Mouse (Mus musculus) E14TG2a.4 (cell line): ENCODE data around the gene Olfr583.

Source experiments
- H3K27me3 ChIP-seq: 2 replicates; pipeline ENCODE4 v1.6.1; 2014; ENCODE audit warnings: low read length, control low read depth; ENCODE audit not compliant: insufficient read depth
- H3K36me3 ChIP-seq: 2 replicates; pipeline ENCODE4 v1.6.1; 2014; ENCODE audit warnings: low read length, control low read depth; ENCODE audit not compliant: insufficient read depth
- H3K4me1 ChIP-seq: replicated peaks from 2 replicates; pipeline ENCODE4 v1.6.1; 2014; ENCODE audit warnings: low read depth, low read length, control low read depth
- H3K4me3 ChIP-seq: replicated peaks from 2 replicates; pipeline ENCODE4 v1.5.1; 2014; ENCODE audit warnings: mild to moderate bottlenecking, low read length
- H3K9me3 ChIP-seq: 2 replicates; pipeline ENCODE4 v1.6.1; 2014; ENCODE audit warnings: low read length, control low read depth
- CTCF ChIP-seq: conservative IDR thresholded peaks from 2 replicates; pipeline ENCODE4 v1.5.1; 2014; ENCODE audit warnings: low read length
- NANOG ChIP-seq: IDR thresholded peaks from 2 replicates; pipeline ENCODE4 v1.6.1; 2014; ENCODE audit warnings: borderline replicate concordance, low read length, mixed read lengths
- POU5F1 ChIP-seq: IDR thresholded peaks from 2 replicates; pipeline ENCODE4 v1.6.1; 2014; ENCODE audit warnings: low read length, borderline replicate concordance

Gene Olfr583

GRCm38 (mm10) chr7:103051000-103051399, at the start of gene Olfr583:
TSS of gene Olfr583 (plus strand) at chr7:103051300.
- Histone ChIP-seq H3K27me3 (no peaks in the 10 kb centered on the region), H3K4me1 (no peaks in the 10 kb centered on the region), H3K4me3 (no peak within 1 kb of the TSS), H3K36me3 (no peaks in the 10 kb centered on the region), H3K9me3 (no peaks in the 10 kb centered on the region)
- no peak for TF ChIP-seq NANOG
- no peak for TF ChIP-seq POU5F1
- no peak for TF ChIP-seq CTCF

GRCm38 (mm10) chr7:103037724-103038123, 13.4 kb upstream of the Olfr583 start, which contains the start of gene Olfr582:
TSS of gene Olfr582 (plus strand) at chr7:103038024.
- TF ChIP-seq POU5F1 (no peak), CTCF (no peak), NANOG (no peak)
- Histone ChIP-seq H3K4me1 (no peaks in the 10 kb centered on the region), H3K27me3 (no peaks in the 10 kb centered on the region), H3K4me3 (no peak within 1 kb of the TSS), H3K9me3 (no peaks in the 10 kb centered on the region), H3K36me3 (no peaks in the 10 kb centered on the region)

- TF ChIP-seq CTCF (no peak), POU5F1 (no peak), NANOG (no peak)
- Histone ChIP-seq H3K4me1 (no peaks in the 10 kb centered on the region), H3K36me3 (no peaks in the 10 kb centered on the region), H3K27me3 (no peaks in the 10 kb centered on the region), H3K9me3 (peaks cover 39% of the 10 kb centered on the region), H3K4me3 (no peak within 1 kb of the TSS)
These were observed 30.5 kb downstream of the Olfr583 start, which contains the start of gene Olfr584 for GRCm38 (mm10) chr7:103081585-103081984. TSS of gene Olfr584 (plus strand) at chr7:103081885.

GRCm38 (mm10) chr7:103097420-103097819, 46.3 kb downstream of the Olfr583 start, which contains the start of gene Olfr585:
TSS of gene Olfr585 (plus strand) at chr7:103097720.
- Histone ChIP-seq H3K36me3 (no peaks in the 10 kb centered on the region), H3K9me3 (peaks cover 23% of the 10 kb centered on the region), H3K4me1 (no peaks in the 10 kb centered on the region), H3K27me3 (no peaks in the 10 kb centered on the region), H3K4me3 (no peak within 1 kb of the TSS)
- no peak for TF ChIP-seq POU5F1
- TF ChIP-seq CTCF = no peak
- TF ChIP-seq NANOG = no peak
